Mouse (Mus musculus) forebrain, embryonic 16.5 days (tissue): ENCODE measurements around the gene Inafm2. TPM values are rescaled to one million over a fixed set of nuclear protein-coding genes. Genes with fewer than 3 reads are reported as not detected.

ENCODE experiments used
- polyA plus RNA-seq: library from polyadenylated mRNA; unstranded; fragments of >200 nt; fragmentation: Nextera tagmentation; extraction: Ambion mirVana; gene quantifications from 2 replicates; pipeline ENCODE4 v1.2.1, GENCODE M21; 2015

Gene Inafm2
- polyA plus RNA-seq, 1 experiment from 2014 or later: 24.4 TPM

Other genes starting within 250 kb of the Inafm2 start
- 1.3 and 1.5 TPM in 2 replicates for gene Bmf, start 196.1 kb upstream of the Inafm2 start, polyA plus RNA-seq
- gene Bub1b, start 147.5 kb upstream of the Inafm2 start, polyA plus RNA-seq: 36.4 and 45.0 TPM in 2 replicates
- 26.0 and 36.4 TPM in 2 replicates for gene Pak6, start 82.5 kb upstream of the Inafm2 start, polyA plus RNA-seq
- gene Ankrd63, start 41.8 kb upstream of the Inafm2 start, polyA plus RNA-seq: 0.43 and 0.46 TPM in 2 replicates
- 0.63 and 1.2 TPM in 2 replicates for gene Plcb2, start 17.3 kb upstream of the Inafm2 start, polyA plus RNA-seq
- 1.3 and 1.6 TPM in 2 replicates for gene Ccdc9b, start 16.9 kb downstream of the Inafm2 start, polyA plus RNA-seq
- not detected in 2 replicates for gene Phgr1, start 27.0 kb downstream of the Inafm2 start, polyA plus RNA-seq
- gene Disp2, start 34.0 kb downstream of the Inafm2 start, polyA plus RNA-seq: 27.3 and 36.9 TPM in 2 replicates
- gene Knstrn, start 68.2 kb downstream of the Inafm2 start, polyA plus RNA-seq: 49.6 and 52.6 TPM in 2 replicates
- 45.2 and 50.4 TPM in 2 replicates for gene Ivd, start 116.2 kb downstream of the Inafm2 start, polyA plus RNA-seq
- gene Bahd1, start 154.6 kb downstream of the Inafm2 start, polyA plus RNA-seq: 5.7 and 6.5 TPM in 2 replicates
- 5.4 and 6.1 TPM in 2 replicates for gene Chst14, start 180.7 kb downstream of the Inafm2 start, polyA plus RNA-seq